Mouse (Mus musculus): Measurements from ENCODE around the gene Rflnb.

GRCm38 (mm10) chr11:76020916-76021315 is 6.7 kb downstream of the Rflnb start:
- TF ChIP-seq CTCF (IDR thresholded peaks at IDR 0.05; ENCODE audit: extremely low read depth, insufficient read length, insufficient replicate concordance, low read depth, low read length) (no peak), POLR2A (IDR thresholded peaks at IDR 0.05; ENCODE audit: low read depth, low read length) (no peak)

Measured in small intestine, adult 2 months (tissue).